Mouse (Mus musculus) monocyte, adult 5-6 weeks (primary cell): ENCODE data around the gene Gm28897. TPM values are rescaled to one million over a fixed set of nuclear protein-coding genes. Genes with fewer than 3 reads are reported as not detected.
"Not testable (repeated sequence)": the region's sequence is repeated elsewhere in the genome, so short reads cannot be mapped to it uniquely, and the experiment has no call there.

Experiments used
- ATAC-seq: fragments of 153-309, 156-312 bp; replicated peaks from 2 replicates; pipeline ENCODE4 v1.8.0; 2017; ENCODE audit warnings: mild to moderate bottlenecking; ENCODE audit not compliant: low TSS enrichment, insufficient number of reproducible peaks, severe bottlenecking, poor library complexity, low FRiP score
- total RNA-seq: library from RNA; stranded (forward); fragments of 200-1000, 200-491, 200-594 nt; gene quantifications from 3 replicates; pipeline ENCODE4 v1.2.3, GENCODE M21; 2017

The Gm28897 gene
- not detected in 3 replicates for total RNA-seq

DNA sequence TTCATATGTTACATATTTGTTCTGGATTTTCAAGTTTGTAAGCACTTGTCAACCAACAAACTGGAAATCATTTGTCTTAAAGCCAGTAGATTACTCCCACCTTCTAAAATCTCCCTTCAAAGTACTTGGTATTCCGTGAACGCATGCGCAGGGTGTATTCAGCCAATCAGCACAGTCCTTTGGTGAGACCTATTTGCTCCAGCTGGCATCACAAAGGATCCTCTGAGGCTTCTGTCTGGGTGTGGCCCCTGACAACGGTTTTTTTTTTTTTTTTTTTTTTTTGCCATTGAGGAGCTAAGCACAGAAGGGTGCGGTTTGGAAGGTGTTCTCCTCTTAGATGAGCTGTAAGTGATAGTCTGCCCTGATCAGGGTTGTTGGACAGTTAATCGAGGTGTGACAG lies at the start of gene Gm28897:
Gm28897 (plus strand) TSS at position 301 of the 400 bp plus-strand sequence.
- ATAC-seq, result not testable (repeated sequence)
